ENCODE assay signal across 20 mouse cellular contexts in genomic region chr5:75463591-75463990, GRCm38 (mm10).
"Had no signal": no experiment of that assay in that cellular context is flagged by ENCODE, and none has a peak within 500 bp of the region (broad histone marks: within the 10 kb centered on the region; RNA-seq: fewer than 3 reads in every experiment).

No protein-coding gene starts in this region.

- ATAC-seq: intestine, postnatal 0 days; liver, postnatal 0 days; lung, postnatal 0 days; midbrain, embryonic 15.5 days had no signal

- H3K36me3 ChIP-seq: limb, embryonic 12.5 days; limb, embryonic 15.5 days; midbrain, embryonic 12.5 days; midbrain, embryonic 15.5 days; neural tube, embryonic 12.5 days; neural tube, embryonic 15.5 days; stomach, embryonic 15.5 days had no signal

- H3K4me1 ChIP-seq: midbrain, embryonic 12.5 days; neural tube, embryonic 12.5 days; neural tube, embryonic 15.5 days had no signal

- DNase-seq: layer of hippocampus, postnatal 36 days; liver, postnatal 0 days; lung, embryonic 14.5 days; retina, postnatal 1 day; right cerebral cortex, postnatal 25 days; spleen, adult 18-20 months; thymus, postnatal 25 days had no signal

- H3K27ac ChIP-seq: left cerebral cortex, adult 2 months; limb, embryonic 12.5 days; limb, embryonic 15.5 days; liver, embryonic 14.5 days; macrophage; midbrain, embryonic 12.5 days; midbrain, embryonic 15.5 days; neural tube, embryonic 12.5 days; neural tube, embryonic 15.5 days; stomach, embryonic 15.5 days had no signal

- H3K9me3 ChIP-seq: limb, embryonic 12.5 days; limb, embryonic 15.5 days; midbrain, embryonic 12.5 days; midbrain, embryonic 15.5 days; neural tube, embryonic 12.5 days; neural tube, embryonic 15.5 days; stomach, embryonic 15.5 days had no signal

- H3K9ac ChIP-seq: limb, embryonic 12.5 days; limb, embryonic 15.5 days; liver, embryonic 14.5 days; liver, postnatal 0 days; lung, embryonic 14.5 days; midbrain, embryonic 12.5 days; midbrain, embryonic 15.5 days; neural tube, embryonic 12.5 days; neural tube, embryonic 15.5 days; stomach, embryonic 15.5 days had no signal

- H3K4me2 ChIP-seq: limb, embryonic 12.5 days; limb, embryonic 15.5 days; liver, embryonic 11.5 days; lung, embryonic 14.5 days; midbrain, embryonic 12.5 days; midbrain, embryonic 15.5 days; neural tube, embryonic 12.5 days; neural tube, embryonic 15.5 days; stomach, embryonic 15.5 days had no signal

- H3K4me3 ChIP-seq: left cerebral cortex, adult 2 months; limb, embryonic 12.5 days; limb, embryonic 15.5 days; midbrain, embryonic 12.5 days; midbrain, embryonic 15.5 days; neural tube, embryonic 12.5 days; neural tube, embryonic 15.5 days; stomach, embryonic 15.5 days had no signal

- H3K27me3 ChIP-seq: limb, embryonic 12.5 days; limb, embryonic 15.5 days; midbrain, embryonic 15.5 days; neural tube, embryonic 12.5 days; neural tube, embryonic 15.5 days; stomach, embryonic 15.5 days had no signal
